Mouse (Mus musculus) erythroblast, embryonic 14.5 days (primary cell): ENCODE measurements around the gene Rgma. TPM values are rescaled to one million over a fixed set of nuclear protein-coding genes. Genes with fewer than 3 reads are reported as not detected.

Experiments used
- H3K27me3 ChIP-seq: 2 replicates; pipeline ENCODE4 v1.6.1; 2012; ENCODE audit warnings: inconsistent platforms; ENCODE audit not compliant: control insufficient read depth
- H3K36me3 ChIP-seq: 2 replicates; pipeline ENCODE4 v1.6.1; 2012; ENCODE audit warnings: mild to moderate bottlenecking, inconsistent platforms; ENCODE audit not compliant: control insufficient read depth
- H3K4me1 ChIP-seq: 2 replicates; pipeline ENCODE4 v1.6.1; 2012; ENCODE audit warnings: inconsistent platforms; ENCODE audit not compliant: control insufficient read depth
- H3K4me3 ChIP-seq: replicated peaks from 2 replicates; pipeline ENCODE3; 2012; ENCODE audit warnings: moderate library complexity, mild to moderate bottlenecking, inconsistent platforms
- H3K9me3 ChIP-seq: 2 replicates; pipeline ENCODE4 v1.6.1; 2012; ENCODE audit warnings: low read length, inconsistent platforms, mixed read lengths; ENCODE audit not compliant: control insufficient read depth
- GATA1 ChIP-seq: IDR thresholded peaks from 2 replicates; pipeline ENCODE4 v1.6.1; 2012; ENCODE audit warnings: low read length, inconsistent platforms, mixed read lengths
- TAL1 ChIP-seq: IDR thresholded peaks from 3 replicates; pipeline ENCODE4 v1.6.1; 2012; ENCODE audit warnings: low read length, inconsistent platforms, mixed read lengths
- polyA plus RNA-seq: library from polyadenylated mRNA; stranded (reverse); fragments of >175 nt; gene quantifications from 2 replicates; pipeline ENCODE4 v1.2.3, GENCODE M21; 2012

The Rgma gene
- not detected in 2 replicates for polyA plus RNA-seq

DNA sequence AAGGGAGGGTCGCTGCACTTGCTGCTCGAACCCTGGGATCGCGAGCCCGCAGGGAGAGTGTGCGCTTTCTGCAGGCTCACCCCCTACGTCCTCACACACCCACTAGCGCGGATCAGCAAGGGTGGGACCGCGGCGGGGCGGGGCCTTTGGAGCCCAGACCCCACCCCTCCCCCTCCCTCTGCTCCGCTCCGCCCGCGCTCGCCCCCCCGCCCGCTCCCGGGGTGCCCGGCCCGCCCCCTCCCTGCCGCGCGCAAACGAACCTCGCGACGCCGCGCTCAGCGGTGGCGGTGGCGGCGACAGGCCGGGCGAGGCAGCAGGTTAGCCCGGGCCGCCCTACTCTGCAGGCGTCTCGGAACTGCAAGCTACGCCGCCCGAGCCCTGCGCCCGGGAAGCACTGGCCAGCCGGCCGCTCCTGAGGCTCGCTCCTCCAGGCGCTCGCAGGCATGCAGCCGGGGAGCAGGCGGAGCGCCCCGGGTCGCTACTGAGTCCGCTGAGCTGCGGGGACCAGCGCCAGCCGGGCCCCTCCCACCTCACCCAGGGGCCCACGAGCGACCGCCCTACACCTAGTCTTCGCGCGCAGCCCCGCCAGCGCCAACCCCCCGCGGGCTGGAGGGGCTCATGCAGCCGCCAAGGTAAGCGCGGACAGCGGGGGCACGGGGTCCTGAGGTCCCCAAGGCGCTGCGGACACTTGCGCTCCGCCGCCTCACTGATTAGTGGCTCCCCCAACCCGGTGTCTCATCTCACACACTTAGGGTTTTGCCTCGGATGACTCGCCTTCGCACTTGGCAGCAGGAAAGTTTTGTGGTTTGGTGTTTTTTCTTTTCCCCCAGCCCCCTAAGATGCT is at the start of gene Rgma:
Gene Rgma, plus strand, starts transcription at position 253 of the 844 bp plus-strand sequence.
- TF ChIP-seq GATA1, result no peak
- TF ChIP-seq TAL1, result no peak
- peaks cover 77% of the 10 kb centered on the region for H3K27me3 ChIP-seq
- no peaks in the 10 kb centered on the region; the same call in 1 of the 2 replicates for H3K4me1 ChIP-seq
- no peaks in the 10 kb centered on the region for H3K36me3 ChIP-seq
- H3K4me3 ChIP-seq, result no peak within 1 kb of the TSS
- H3K9me3 ChIP-seq, result no peaks in the 10 kb centered on the region

- Histone ChIP-seq H3K9me3 (peaks cover 5% of the 10 kb centered on the region; the same call in 1 of the 2 replicates), H3K27me3 (no peaks in the 10 kb centered on the region), H3K36me3 (no peaks in the 10 kb centered on the region), H3K4me3 (no peak overlapping the region), H3K4me1 (no peaks in the 10 kb centered on the region)
- no peak for TF ChIP-seq TAL1
- no peak for TF ChIP-seq GATA1
These were observed 49.1 kb upstream of the Rgma start for GRCm38 (mm10) chr7:73326236-73326635.

DNA sequence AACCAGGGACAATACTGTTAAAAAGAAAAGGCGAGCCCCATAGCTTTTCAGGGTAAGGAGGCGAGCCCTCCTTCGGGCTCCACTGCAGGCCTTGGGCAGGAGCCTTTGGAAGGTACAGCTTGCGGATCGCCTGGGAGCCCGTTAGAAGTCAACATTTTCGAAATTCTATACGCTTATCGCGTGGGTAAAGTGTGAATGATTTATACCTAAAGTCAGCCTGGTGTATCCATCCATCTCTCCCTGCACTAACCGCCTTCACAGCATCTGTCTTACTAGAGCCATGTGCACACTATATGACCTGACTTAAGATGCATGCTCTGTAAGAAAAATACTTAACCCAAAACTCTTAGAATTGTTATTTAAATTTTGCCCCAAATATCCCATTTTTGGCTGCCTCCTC is 48.6 kb upstream of the Rgma start:
- Histone ChIP-seq H3K4me3 (no peak overlapping the region), H3K36me3 (no peaks in the 10 kb centered on the region), H3K9me3 (peaks cover 5% of the 10 kb centered on the region; the same call in 1 of the 2 replicates), H3K4me1 (no peaks in the 10 kb centered on the region), H3K27me3 (no peaks in the 10 kb centered on the region)
- TF ChIP-seq TAL1 (no peak), GATA1 (no peak)

DNA sequence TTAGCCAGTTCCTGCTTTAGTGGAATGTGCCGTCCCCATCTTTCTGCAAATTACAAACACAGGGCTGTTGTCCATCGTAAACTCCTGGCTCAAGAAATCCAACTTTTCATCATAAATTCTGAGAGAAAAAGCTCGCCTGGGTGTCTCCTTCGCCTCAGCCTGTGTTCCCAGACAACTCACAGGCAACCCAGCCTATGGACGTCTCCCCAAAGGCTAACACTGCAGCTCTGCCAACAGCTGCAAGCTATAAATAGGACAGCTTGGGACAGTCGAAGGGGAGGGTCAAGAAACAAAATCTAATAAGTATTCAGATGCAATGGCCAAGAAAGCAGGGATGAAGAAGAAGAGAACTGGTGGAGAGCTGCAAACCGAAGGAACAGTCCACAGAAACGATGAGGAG is 48.1 kb upstream of the Rgma start:
- Histone ChIP-seq H3K4me3 (no peak overlapping the region), H3K36me3 (no peaks in the 10 kb centered on the region), H3K9me3 (peaks cover 5% of the 10 kb centered on the region; the same call in 1 of the 2 replicates), H3K27me3 (no peaks in the 10 kb centered on the region), H3K4me1 (no peaks in the 10 kb centered on the region)
- TF ChIP-seq GATA1, result no peak
- TF ChIP-seq TAL1, result no peak

DNA sequence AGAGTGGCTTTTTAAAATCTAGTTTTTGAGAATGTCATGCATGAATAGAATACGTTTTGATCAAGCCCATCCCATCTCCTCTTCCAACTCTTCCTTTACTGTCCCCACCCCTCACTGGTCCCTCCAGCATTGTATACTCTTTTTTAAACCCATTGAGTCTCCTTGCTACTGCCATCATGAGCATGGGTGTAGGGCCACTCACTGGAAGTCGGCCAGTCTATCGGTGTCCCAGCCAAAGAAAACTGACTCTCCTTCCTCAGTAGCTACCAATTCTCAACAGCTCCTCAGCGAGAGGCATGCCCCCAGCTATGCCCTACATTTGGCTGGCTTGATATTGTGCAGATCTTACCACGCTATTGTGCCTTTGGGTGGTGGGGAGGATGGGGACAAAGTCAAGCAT is 47.7 kb upstream of the Rgma start:
- peaks cover 5% of the 10 kb centered on the region; the same call in 1 of the 2 replicates for H3K9me3 ChIP-seq
- no peaks in the 10 kb centered on the region for H3K4me1 ChIP-seq
- H3K27me3 ChIP-seq, result no peaks in the 10 kb centered on the region
- no peaks in the 10 kb centered on the region for H3K36me3 ChIP-seq
- H3K4me3 ChIP-seq, result no peak overlapping the region
- no peak for TF ChIP-seq GATA1
- no peak for TF ChIP-seq TAL1

DNA sequence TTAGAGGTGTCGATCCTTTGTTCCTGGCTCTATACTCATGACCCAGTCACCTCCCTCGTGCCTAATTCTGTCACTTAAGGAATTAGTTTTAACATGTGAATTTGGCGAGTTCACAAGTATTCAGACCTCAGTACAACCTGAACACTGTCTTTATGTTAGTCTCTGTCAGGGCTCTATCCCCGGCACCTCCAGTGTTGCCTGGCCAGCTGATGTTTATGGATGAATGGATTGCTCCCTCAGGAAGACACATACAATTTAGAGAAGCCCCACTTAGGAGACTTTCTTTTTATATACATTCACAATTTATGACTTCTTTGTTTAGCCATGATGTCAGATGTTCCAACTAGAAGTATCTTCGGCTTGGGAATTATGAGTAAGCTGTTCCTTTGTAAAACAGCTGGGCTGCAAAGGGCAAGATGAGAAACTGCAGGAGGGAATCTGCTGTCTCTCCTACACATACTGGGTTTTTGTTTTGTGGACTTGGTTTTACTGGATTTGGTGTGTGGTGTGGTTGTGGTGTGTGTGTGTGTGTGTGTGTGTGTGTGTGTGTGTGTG is 46.6 kb upstream of the Rgma start:
- H3K27me3 ChIP-seq, result no peaks in the 10 kb centered on the region
- TF ChIP-seq TAL1, result no peak
- TF ChIP-seq GATA1, result no peak
- no peak overlapping the region for H3K4me3 ChIP-seq
- peaks cover 5% of the 10 kb centered on the region; the same call in 1 of the 2 replicates for H3K9me3 ChIP-seq
- no peaks in the 10 kb centered on the region for H3K4me1 ChIP-seq
- H3K36me3 ChIP-seq, result no peaks in the 10 kb centered on the region

GRCm38 (mm10) chr7:73330754-73331153 is 44.6 kb upstream of the Rgma start:
- no peak overlapping the region for H3K4me3 ChIP-seq
- no peaks in the 10 kb centered on the region for H3K4me1 ChIP-seq
- TF ChIP-seq GATA1 (no peak), TAL1 (no peak)

GRCm38 (mm10) chr7:73331645-73332044 is 43.7 kb upstream of the Rgma start:
- Histone ChIP-seq H3K27me3 (no peaks in the 10 kb centered on the region), H3K4me3 (no peak overlapping the region), H3K4me1 (no peaks in the 10 kb centered on the region), H3K36me3 (no peaks in the 10 kb centered on the region), H3K9me3 (0 out of 2 replicates have a peak, but pooled peaks cover 3% of the 10 kb centered on the region)
- no peak for TF ChIP-seq TAL1
- TF ChIP-seq GATA1, result no peak

More at GRCm38 (mm10) chr7:73330754-73331153, 44.6 kb upstream of the Rgma start:
- H3K9me3 ChIP-seq, result peaks cover 3% of the 10 kb centered on the region; the same call in 1 of the 2 replicates
- no peaks in the 10 kb centered on the region for H3K27me3 ChIP-seq
- H3K36me3 ChIP-seq, result no peaks in the 10 kb centered on the region

DNA sequence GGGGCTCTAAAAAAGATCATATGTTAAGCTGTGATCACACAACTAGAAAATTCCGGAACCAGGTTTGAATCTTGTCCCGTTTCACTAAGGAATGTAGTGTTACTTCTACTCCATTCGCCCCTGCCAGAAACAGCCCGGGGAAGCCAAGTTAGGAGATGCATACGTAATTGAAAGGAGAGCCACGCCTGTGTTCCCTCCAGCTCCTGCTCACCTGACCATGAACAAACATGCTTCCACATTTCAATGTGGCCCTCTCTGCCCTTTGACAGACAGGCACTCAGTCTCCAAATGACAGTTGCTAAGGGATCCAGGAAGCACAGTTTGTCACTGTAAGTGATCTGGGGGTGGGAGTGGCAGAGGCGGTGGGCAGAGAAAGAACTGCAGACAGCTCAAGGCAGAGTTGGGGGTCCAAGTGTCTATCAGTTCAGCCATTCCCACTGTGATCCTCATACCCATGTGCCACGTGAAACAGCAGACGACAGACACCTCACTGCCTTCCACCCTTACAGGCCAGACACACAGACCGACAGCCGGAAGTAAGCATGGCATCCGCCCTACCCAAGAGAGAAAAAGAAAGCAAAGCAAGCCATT is 41.8 kb upstream of the Rgma start:
- Histone ChIP-seq H3K9me3 (no peaks in the 10 kb centered on the region), H3K27me3 (no peaks in the 10 kb centered on the region), H3K4me1 (no peaks in the 10 kb centered on the region), H3K36me3 (no peaks in the 10 kb centered on the region), H3K4me3 (no peak overlapping the region)
- TF ChIP-seq GATA1, result no peak
- TF ChIP-seq TAL1, result no peak
